Mouse (Mus musculus): ENCODE data around the gene Map1s. TPM values are rescaled to one million over a fixed set of nuclear protein-coding genes. Genes with fewer than 3 reads are reported as not detected.

Map1s gene
- polyA plus RNA-seq, 1 experiment from 2014 or later: 15.2 TPM

DNA sequence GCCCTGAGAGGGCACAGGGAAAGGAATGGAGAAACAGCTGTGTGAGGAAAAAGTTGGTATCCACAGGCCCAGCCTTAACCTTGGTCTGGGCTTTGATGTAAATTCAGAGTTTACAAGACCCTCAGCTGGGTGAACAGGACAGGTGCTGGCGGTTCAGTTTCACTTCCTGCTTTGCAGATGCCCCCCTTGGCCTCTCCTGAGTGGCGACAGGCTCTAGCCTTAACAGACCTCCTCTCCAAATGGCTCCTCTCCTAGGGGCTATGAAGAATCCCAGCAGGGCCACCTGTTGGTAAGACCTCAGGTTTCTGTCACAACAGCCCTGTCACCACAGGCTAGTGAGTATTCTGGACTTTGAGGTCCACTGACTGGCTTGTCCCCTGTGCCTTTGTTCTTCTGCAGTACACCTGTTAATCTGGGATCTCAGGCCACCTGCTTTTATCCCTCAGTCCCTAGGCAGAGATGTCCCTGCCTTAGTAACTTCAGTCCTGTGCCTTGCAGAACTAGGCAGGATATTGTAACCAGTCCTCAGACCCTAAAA lies 7.0 kb upstream of the Map1s start:
- no peak for ATAC-seq (ENCODE audit: low FRiP score, low TSS enrichment)

GRCm38 (mm10) chr8:70899226-70899625 lies 6.5 kb upstream of the Map1s start:
- peaks cover 10% of the 10 kb centered on the region for H3K36me3 ChIP-seq (ENCODE audit: control insufficient read depth, insufficient read depth, low read length)
- H3K4me2 ChIP-seq (replicated peaks; ENCODE audit: low read depth): no peak overlapping the region
- H3K4me3 ChIP-seq (ENCODE audit: low read depth, low read length): no peak overlapping the region
- no peak for DNase-seq (ENCODE audit: low spot score)
- no peak overlapping the region for H3K27ac ChIP-seq (replicated peaks)
- H3K27me3 ChIP-seq (ENCODE audit: control insufficient read depth, insufficient read depth, low read length): no peaks in the 10 kb centered on the region
- H3K4me1 ChIP-seq (replicated peaks; ENCODE audit: control insufficient read depth, insufficient read depth): peaks cover 4% of the 10 kb centered on the region; the same call in 1 of the 2 replicates
- TF ChIP-seq CTCF (IDR thresholded peaks at IDR 0.05; ENCODE audit: low read depth): no peak
- no peak for TF ChIP-seq EP300 (optimal IDR thresholded peaks at IDR 0.05)
- WGBS: 88% methylated on average over 2 of the region's 2 CpGs
- ATAC-seq (ENCODE audit: low FRiP score, low TSS enrichment): no peak
- H3K9ac ChIP-seq (ENCODE audit: low read length): no peak overlapping the region
- no peaks in the 10 kb centered on the region for H3K9me3 ChIP-seq (ENCODE audit: control insufficient read depth, low read length)

More for the DNA sequence above, 7.0 kb upstream of the Map1s start:
- H3K36me3 ChIP-seq (ENCODE audit: control insufficient read depth, insufficient read depth, low read length): peaks cover 12% of the 10 kb centered on the region
- no peak overlapping the region for H3K4me3 ChIP-seq (ENCODE audit: low read depth, low read length)
- TF ChIP-seq EP300 (optimal IDR thresholded peaks at IDR 0.05) (no peak), CTCF (IDR thresholded peaks at IDR 0.05; ENCODE audit: low read depth) (no peak; the same call in 1 of the 2 replicates)
- H3K4me1 ChIP-seq (replicated peaks; ENCODE audit: control insufficient read depth, insufficient read depth): peaks cover 4% of the 10 kb centered on the region; the same call in 1 of the 2 replicates
- no peaks in the 10 kb centered on the region for H3K9me3 ChIP-seq (ENCODE audit: control insufficient read depth, low read length)
- H3K27me3 ChIP-seq (ENCODE audit: control insufficient read depth, insufficient read depth, low read length): no peaks in the 10 kb centered on the region
- WGBS: 30% methylated on average over 2 of the region's 2 CpGs
- DNase-seq (ENCODE audit: low spot score): no peak
- no peak overlapping the region for H3K4me2 ChIP-seq (replicated peaks; ENCODE audit: low read depth)
- no peak overlapping the region for H3K27ac ChIP-seq (replicated peaks)
- H3K9ac ChIP-seq (ENCODE audit: low read length): no peak overlapping the region

DNA sequence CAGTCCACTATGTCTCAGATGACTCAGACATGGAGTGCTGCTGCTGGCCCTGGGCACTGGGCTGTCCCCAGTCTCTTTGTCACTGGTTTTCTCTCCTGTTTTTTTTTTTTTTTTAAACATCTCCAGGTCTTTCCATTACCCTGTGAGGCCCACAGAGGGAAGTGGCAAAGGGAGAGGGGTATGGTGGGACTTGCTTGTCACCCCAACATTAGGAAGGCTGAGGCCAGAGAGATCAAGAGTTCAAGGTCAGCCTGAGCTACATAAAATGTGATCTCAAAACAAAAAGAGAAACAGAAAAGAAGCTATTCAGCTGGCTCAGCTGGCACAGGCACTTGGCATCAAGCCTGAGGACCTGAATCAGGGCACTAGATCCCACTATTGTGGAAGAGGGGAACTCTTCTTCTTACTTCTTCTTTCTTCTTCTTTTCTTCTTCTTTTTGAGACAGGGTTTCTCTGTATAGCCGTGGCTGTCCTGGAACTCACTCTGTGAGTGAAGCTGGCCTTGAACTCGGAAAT lies 4.8 kb upstream of the Map1s start:
- TF ChIP-seq EP300 (optimal IDR thresholded peaks at IDR 0.05) (no peak), CTCF (IDR thresholded peaks at IDR 0.05; ENCODE audit: low read depth) (no peak)
- Histone ChIP-seq H3K27ac (replicated peaks) (no peak overlapping the region), H3K27me3 (ENCODE audit: control insufficient read depth, insufficient read depth, low read length) (no peaks in the 10 kb centered on the region)

GRCm38 (mm10) chr8:70902211-70902610 lies 3.5 kb upstream of the Map1s start:
- Histone ChIP-seq H3K36me3 (ENCODE audit: control insufficient read depth, insufficient read depth, low read length) (no peaks in the 10 kb centered on the region), H3K27me3 (ENCODE audit: control insufficient read depth, insufficient read depth, low read length) (no peaks in the 10 kb centered on the region), H3K9me3 (ENCODE audit: control insufficient read depth, low read length) (no peaks in the 10 kb centered on the region), H3K4me2 (replicated peaks; ENCODE audit: low read depth) (no peak overlapping the region), H3K27ac (replicated peaks) (no peak overlapping the region), H3K4me3 (ENCODE audit: low read depth, low read length) (no peak overlapping the region), H3K4me1 (replicated peaks; ENCODE audit: control insufficient read depth, insufficient read depth) (no peaks in the 10 kb centered on the region), H3K9ac (ENCODE audit: low read length) (no peak overlapping the region)
- TF ChIP-seq EP300 (optimal IDR thresholded peaks at IDR 0.05): no peak
- TF ChIP-seq CTCF (IDR thresholded peaks at IDR 0.05; ENCODE audit: low read depth): no peak
- DNase-seq (ENCODE audit: low spot score) (no peak), ATAC-seq (ENCODE audit: low FRiP score, low TSS enrichment) (no peak)
- WGBS: 35% methylated on average over 5 of the region's 5 CpGs

More for the DNA sequence above, 4.8 kb upstream of the Map1s start:
- Histone ChIP-seq H3K4me1 (replicated peaks; ENCODE audit: control insufficient read depth, insufficient read depth) (peaks cover 4% of the 10 kb centered on the region; the same call in 1 of the 2 replicates), H3K9ac (ENCODE audit: low read length) (no peak overlapping the region), H3K4me3 (ENCODE audit: low read depth, low read length) (no peak overlapping the region), H3K9me3 (ENCODE audit: control insufficient read depth, low read length) (no peaks in the 10 kb centered on the region), H3K4me2 (replicated peaks; ENCODE audit: low read depth) (no peak overlapping the region), H3K36me3 (ENCODE audit: control insufficient read depth, insufficient read depth, low read length) (no peaks in the 10 kb centered on the region)
- ATAC-seq (ENCODE audit: low FRiP score, low TSS enrichment): no peak
- 87% methylated on average over 2 of the region's 2 CpGs for WGBS
- DNase-seq (ENCODE audit: low spot score): no peak

DNA sequence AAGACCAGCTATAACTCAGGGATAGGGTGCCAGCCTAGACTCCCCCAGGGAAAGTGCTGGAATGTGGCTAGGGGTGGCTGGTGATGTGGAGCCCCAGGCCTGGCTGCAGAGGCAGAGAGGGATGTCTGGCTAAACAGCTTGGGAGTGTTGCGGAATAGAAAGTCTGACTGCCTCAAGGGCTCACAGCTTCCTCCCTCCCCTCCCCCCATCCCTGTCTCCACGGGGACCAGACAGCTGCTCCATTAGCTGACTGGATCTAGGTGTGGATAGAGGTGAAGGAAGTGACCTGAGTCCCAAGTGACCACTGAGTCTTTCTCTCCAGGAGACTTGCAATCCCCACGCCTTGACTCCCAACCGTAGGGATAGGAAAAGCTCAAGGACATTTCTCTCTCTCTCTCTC lies 2.6 kb upstream of the Map1s start:
- TF ChIP-seq EP300 (optimal IDR thresholded peaks at IDR 0.05) (no peak), CTCF (IDR thresholded peaks at IDR 0.05; ENCODE audit: low read depth) (no peak)
- Histone ChIP-seq H3K4me1 (replicated peaks; ENCODE audit: control insufficient read depth, insufficient read depth) (no peaks in the 10 kb centered on the region), H3K9ac (ENCODE audit: low read length) (peak overlapping the region; percentile 18; the same call in 1 of the 2 replicates), H3K27ac (replicated peaks) (no peak overlapping the region), H3K27me3 (ENCODE audit: control insufficient read depth, insufficient read depth, low read length) (no peaks in the 10 kb centered on the region), H3K4me2 (replicated peaks; ENCODE audit: low read depth) (no peak overlapping the region), H3K4me3 (ENCODE audit: low read depth, low read length) (no peak overlapping the region), H3K9me3 (ENCODE audit: control insufficient read depth, low read length) (no peaks in the 10 kb centered on the region), H3K36me3 (ENCODE audit: control insufficient read depth, insufficient read depth, low read length) (no peaks in the 10 kb centered on the region)
- no peak for ATAC-seq (ENCODE audit: low FRiP score, low TSS enrichment)
- 38% methylated on average over 4 of the region's 4 CpGs for WGBS
- DNase-seq (ENCODE audit: low spot score): no peak

DNA sequence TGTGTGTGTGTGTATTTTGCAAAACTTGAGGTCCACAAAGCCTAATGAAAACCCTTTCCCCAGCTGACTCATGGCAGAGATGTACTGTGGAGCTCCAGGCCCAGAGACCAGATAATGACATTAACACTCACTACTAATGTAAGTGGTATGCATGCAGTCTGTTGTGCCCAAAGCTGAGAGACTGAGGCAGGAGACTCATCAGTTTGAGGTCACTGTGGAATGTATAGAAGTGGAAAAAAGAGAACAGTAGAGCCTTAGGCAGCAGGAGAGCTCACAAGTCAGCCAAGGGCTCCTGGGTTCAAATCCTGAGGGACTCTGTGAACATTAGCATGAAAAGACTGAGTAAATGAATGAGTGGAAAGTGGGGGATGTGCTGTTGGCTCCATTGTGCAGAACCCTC lies 2.1 kb upstream of the Map1s start:
- no peak overlapping the region for H3K4me2 ChIP-seq (replicated peaks; ENCODE audit: low read depth)
- H3K4me3 ChIP-seq (ENCODE audit: low read depth, low read length): no peak overlapping the region
- no peaks in the 10 kb centered on the region for H3K27me3 ChIP-seq (ENCODE audit: control insufficient read depth, insufficient read depth, low read length)
- no peak for ATAC-seq (ENCODE audit: low FRiP score, low TSS enrichment)
- no peaks in the 10 kb centered on the region for H3K9me3 ChIP-seq (ENCODE audit: control insufficient read depth, low read length)
- H3K9ac ChIP-seq (ENCODE audit: low read length): no peak overlapping the region
- H3K27ac ChIP-seq (replicated peaks): no peak overlapping the region
- no peak for TF ChIP-seq CTCF (IDR thresholded peaks at IDR 0.05; ENCODE audit: low read depth)
- no peaks in the 10 kb centered on the region for H3K36me3 ChIP-seq (ENCODE audit: control insufficient read depth, insufficient read depth, low read length)
- no peak for DNase-seq (ENCODE audit: low spot score)
- H3K4me1 ChIP-seq (replicated peaks; ENCODE audit: control insufficient read depth, insufficient read depth): no peaks in the 10 kb centered on the region

Data from stomach, postnatal 0 days (tissue).